14 mouse cellular contexts compared by ENCODE assay signal in genomic region chr11:25589509-25589908, GRCm38 (mm10).
"Had no signal": no experiment of that assay in that cellular context is flagged by ENCODE, and none has a peak within 500 bp of the region (broad histone marks: within the 10 kb centered on the region; RNA-seq: fewer than 3 reads in every experiment).

No protein-coding gene starts in this region.

- H3K4me3 ChIP-seq: left cerebral cortex, adult 2 months; limb, embryonic 10.5 days; liver, embryonic 15.5 days; megakaryocyte, embryonic 14.5 days; midbrain, embryonic 15.5 days had no signal

- H3K9ac ChIP-seq: liver, embryonic 15.5 days; midbrain, embryonic 15.5 days had no signal

- H3K9me3 ChIP-seq: limb, embryonic 10.5 days; liver, embryonic 15.5 days; megakaryocyte, embryonic 14.5 days; midbrain, embryonic 15.5 days had no signal

- H3K4me1 ChIP-seq: limb, embryonic 10.5 days; liver, embryonic 15.5 days; megakaryocyte, embryonic 14.5 days had no signal

- DNase-seq: kidney, postnatal 10 days; kidney, postnatal 4 days; lung, adult 2 months; thymus, adult 18-20 months; thymus, postnatal 14 days had no signal

- H3K27me3 ChIP-seq: liver, embryonic 15.5 days; megakaryocyte, embryonic 14.5 days; midbrain, embryonic 15.5 days had no signal

- H3K27ac ChIP-seq: left cerebral cortex, adult 2 months; limb, embryonic 10.5 days; liver, embryonic 15.5 days; macrophage; midbrain, embryonic 15.5 days had no signal

- H3K36me3 ChIP-seq: limb, embryonic 10.5 days; liver, embryonic 15.5 days; midbrain, embryonic 15.5 days had no signal

- H3K4me2 ChIP-seq: liver, embryonic 11.5 days; liver, embryonic 15.5 days; midbrain, embryonic 11.5 days; midbrain, embryonic 15.5 days had no signal

- ATAC-seq: intestine, embryonic 16.5 days; midbrain, embryonic 15.5 days had no signal
